Mouse (Mus musculus) frontal cortex, adult 2 months (tissue): ENCODE data around the gene Zscan29. TPM values are rescaled to one million over a fixed set of nuclear protein-coding genes. Genes with fewer than 3 reads are reported as not detected.
"Not testable (repeated sequence)": the region's sequence is repeated elsewhere in the genome, so short reads cannot be mapped to it uniquely, and the experiment has no call there.

Experiments used
- DNase-seq, 2 experiments: peaks; one replicate each; pipeline ENCODE4 v3.0.0; 2022; ENCODE audit warnings: low spot score in 1 of 2; ENCODE audit errors: extremely low spot score in 1 of 2
- polyA plus RNA-seq: library from polyadenylated mRNA; depleted of rRNA; stranded (reverse); fragments of >200 nt; gene quantifications from 2 replicates; pipeline ENCODE4 v1.2.3, GENCODE M21; 2012; rRNA removed

Gene Zscan29
- polyA plus RNA-seq, 1 experiment: 4.0 TPM

DNA sequence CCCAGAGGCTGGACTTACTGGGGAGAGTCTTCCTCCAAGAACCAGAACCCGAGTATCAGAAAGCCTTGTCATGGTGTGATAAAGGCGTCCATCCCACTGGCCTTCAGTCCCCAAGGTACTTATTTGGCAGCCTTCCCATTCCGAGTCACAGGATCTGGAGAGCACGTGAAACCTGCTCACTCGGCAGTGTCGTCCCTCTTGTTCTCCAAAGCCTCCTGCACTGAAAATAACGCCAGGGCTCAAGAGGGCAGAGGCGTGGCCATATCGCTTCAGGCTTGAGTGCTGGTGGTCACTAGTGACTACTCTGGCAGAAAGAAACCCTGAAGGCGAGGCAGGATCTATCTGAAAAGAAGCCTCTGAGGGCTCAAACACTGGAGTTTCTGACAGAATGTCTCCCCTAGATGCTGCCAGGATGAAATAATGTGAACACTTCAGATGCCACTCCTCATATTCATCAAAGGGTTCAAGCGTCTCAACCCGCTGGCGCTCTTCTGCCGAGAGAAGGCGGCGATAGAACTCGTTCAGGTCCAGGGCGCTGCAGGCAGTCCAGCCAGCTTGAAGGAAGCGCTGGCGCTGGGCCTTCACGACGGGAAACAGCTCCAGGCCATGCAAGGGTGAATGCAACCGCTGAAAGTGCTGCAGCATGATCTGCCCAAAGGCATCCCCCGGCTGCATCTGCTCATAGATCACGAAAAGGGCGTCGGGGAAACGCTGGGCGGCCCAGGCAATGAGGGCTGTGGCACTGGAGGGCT is 31.5 kb downstream of the Zscan29 start:
- no peak for DNase-seq

DNA sequence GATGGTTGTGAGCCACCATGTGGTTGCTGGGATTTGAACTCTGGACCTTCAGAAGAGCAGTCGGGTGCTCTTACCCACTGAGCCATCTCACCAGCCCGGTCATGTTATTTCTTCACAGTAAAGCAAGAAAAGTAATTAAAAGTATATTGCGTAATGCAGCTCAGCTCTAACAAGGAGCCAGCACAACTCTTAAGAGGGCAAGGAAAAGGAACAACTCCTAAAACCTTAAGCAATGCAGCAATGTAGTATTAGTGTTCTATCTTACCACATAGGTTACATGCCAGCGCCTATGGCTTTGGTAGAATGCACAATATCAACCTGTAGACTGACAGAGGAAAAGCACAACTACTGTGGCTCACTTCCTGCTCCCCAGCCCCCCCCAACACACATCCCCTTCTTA is 33.6 kb downstream of the Zscan29 start:
- DNase-seq: no peak

DNA sequence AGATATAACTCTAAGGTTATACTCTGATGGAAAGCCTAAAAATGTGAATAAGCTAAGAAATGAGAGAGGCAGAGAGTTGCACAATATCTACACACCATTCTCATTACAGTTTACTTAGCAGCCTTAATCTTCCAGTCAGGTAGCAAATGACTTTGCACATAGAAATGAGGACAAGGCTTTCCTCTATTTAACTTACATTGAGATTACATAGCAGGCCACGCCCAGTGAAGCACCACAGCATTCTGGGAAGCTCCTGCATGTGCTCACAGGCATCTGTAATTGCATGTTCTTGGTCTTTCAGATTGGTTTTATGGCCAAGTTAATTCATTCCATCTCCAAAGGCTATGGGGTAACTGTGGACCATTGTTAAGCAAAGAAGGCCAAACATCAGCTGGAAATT is 38.1 kb downstream of the Zscan29 start:
- DNase-seq: no peak

DNA sequence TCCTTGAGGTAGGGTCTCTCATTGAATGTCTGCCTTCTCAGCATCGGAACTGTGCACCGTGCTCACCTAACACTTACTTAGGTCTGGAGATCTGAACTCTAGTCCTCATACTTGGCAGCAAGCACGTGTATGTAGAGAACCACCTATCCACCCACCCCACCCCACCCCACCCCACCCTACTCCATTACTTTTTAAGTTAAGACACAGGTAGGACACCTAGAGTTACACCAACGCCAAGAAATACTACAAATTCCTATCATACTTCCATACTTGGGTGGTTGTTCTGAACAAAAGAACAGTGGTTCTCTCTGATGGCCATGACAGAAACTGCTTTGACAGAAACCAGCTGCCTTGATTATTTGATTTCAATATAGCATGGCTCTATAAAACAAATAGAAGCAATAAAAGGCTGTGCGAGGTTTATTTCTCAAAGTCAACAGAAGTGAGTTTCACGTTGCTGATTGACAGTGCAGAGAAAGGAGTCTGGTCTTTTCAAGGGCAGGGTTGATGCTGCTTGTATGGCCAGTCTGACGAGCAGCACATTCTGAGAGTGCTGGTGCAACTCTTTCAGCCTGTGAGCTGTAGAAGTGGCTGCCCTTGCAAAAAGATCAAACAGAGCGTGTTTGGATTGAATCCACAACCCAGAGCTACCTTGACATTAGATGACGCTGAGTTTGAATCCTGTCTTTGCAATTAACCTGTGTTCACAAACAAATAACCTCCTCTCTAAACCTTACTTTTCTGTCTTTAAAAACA is 41.9 kb downstream of the Zscan29 start:
- no peak for DNase-seq

DNA sequence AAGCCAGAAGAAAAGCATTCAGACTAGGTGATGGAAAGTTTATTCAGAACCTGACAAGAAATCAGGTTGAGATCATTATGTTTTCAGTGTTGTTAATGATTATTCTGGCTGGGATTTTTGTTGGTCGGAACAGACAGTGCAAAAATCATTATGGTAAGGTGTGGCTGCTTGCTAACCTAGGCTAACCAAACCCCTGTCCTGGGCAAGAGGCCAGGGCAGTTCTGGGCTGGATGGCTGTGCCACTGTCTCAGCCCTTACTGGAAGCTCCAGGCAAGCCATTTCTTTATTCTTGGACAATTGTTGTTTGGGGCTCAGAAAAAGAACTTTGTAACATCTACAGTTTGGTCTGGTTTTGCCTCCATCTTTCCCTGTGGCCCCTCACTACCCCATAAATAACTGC is 43.4 kb downstream of the Zscan29 start:
- no peak for DNase-seq

DNA sequence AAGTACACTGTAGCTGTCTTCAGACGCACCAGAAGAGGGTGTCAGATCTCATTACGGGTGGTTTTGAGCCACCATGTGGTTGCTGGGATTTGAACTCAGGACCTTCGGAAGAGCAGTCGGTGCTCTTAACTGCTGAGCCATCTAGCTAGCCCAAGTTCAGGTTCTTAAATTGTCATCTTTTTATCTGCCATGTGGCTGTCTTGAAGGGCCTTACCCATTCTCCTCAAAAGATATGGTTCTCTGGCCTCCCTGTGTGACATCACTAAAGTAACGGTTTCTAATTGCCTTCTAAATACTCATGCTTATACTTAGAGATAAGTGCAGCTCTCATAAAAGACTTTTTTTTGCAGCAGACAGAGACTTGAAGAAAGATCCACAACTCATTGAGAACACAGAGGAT is 44.6 kb downstream of the Zscan29 start:
- DNase-seq: not testable (repeated sequence)

DNA sequence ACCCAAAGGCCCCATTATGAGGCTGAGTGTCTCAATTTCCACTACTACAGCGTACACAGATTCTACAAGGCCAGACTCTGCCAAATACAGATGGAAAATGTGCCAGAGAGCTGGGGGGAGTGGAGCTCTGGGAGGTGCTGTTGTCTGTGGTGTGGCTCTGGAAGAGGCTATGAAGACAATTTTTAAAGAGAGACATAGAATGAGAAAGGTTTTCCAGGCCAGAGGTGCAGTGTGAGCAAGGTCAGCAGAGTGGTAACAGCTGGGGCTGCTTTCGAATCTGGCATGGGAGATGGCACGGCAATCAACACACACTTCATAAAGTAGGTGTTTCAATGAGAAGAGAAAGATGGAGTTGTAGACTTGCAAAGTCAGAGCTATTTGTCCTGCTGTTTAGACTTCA is 51.7 kb downstream of the Zscan29 start:
- no peak for DNase-seq

DNA sequence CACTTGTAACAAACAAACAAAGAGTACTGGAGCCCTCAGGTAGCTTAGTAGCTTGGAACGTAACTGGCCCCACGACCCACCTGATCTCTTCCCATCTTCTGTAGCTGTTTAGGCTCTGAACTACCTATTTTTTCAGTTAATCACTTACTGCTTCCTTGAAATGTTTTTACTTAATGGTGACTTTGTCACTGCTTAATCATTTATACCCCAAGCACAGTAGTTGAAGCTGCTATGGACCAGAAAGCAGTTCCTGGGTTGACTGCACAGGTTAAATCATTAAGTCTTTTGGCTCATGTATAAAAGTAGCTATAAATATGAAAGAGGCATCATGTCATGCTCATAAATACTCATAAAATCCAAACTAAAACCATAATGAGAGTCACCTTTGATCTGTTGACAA is 55.5 kb downstream of the Zscan29 start:
- no peak for DNase-seq

DNA sequence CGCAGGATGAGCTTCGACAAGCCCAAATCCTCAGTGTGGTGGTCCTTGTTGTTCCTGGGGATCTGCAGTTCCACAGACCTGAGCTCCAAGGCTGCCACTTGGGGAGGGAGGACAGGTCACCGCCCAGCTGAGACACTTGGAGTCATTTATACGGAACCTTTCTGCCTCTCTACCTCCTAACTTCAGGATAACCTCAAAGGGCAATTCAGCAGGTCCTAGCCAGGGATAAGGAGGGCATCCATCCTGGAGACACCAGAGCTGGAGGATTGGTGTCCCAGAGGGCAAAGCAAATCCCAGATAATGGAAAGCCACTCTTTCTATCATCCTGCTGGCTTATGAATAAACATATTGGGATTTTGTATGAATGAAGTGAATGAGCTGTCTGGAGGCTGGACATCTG is 61.2 kb downstream of the Zscan29 start, which contains the start of gene Tgm7:
Gene Tgm7, minus strand, starts transcription at position 101 of the 400 bp plus-strand sequence.
- no peak for DNase-seq

Other genes with a start within 250 kb of the Zscan29 start
- gene Ubr1, start 200.4 kb downstream of the Zscan29 start, polyA plus RNA-seq: 18.2 and 21.0 TPM in 2 replicates
- gene Tmem62, start 194.1 kb downstream of the Zscan29 start, polyA plus RNA-seq: 28.1 and 29.7 TPM in 2 replicates
- gene Ccndbp1, start 162.7 kb downstream of the Zscan29 start, polyA plus RNA-seq: 74.6 and 83.2 TPM in 2 replicates
- not detected in 2 replicates for gene Epb42, start 134.1 kb downstream of the Zscan29 start, polyA plus RNA-seq
- 0.04 TPM in 2 replicates for gene Tgm5, start 85.3 kb downstream of the Zscan29 start, polyA plus RNA-seq
- 0.69 and 0.78 TPM in 2 replicates for gene Tgm7, start 61.3 kb downstream of the Zscan29 start, polyA plus RNA-seq
- 21.2 and 22.5 TPM in 2 replicates for gene Adal, start 30.7 kb downstream of the Zscan29 start, polyA plus RNA-seq
- 5.1 and 6.1 TPM in 2 replicates for gene Lcmt2, start 30.5 kb downstream of the Zscan29 start, polyA plus RNA-seq
- gene Tubgcp4, start 471 bp downstream of the Zscan29 start, polyA plus RNA-seq: 32.1 and 34.7 TPM in 2 replicates
- 77.5 and 90.7 TPM in 2 replicates for gene Trp53bp1, start 100.3 kb upstream of the Zscan29 start, polyA plus RNA-seq
- gene Map1a, start 118.5 kb upstream of the Zscan29 start, polyA plus RNA-seq: 212 and 218 TPM in 2 replicates
- gene Ppip5k1, start 184.3 kb upstream of the Zscan29 start, polyA plus RNA-seq: 96.5 and 104 TPM in 2 replicates
- 224 and 248 TPM in 2 replicates for gene Ckmt1, start 186.6 kb upstream of the Zscan29 start, polyA plus RNA-seq
- gene Strc, start 216.0 kb upstream of the Zscan29 start, polyA plus RNA-seq: 0.78 and 0.88 TPM in 2 replicates
- 102 TPM in 2 replicates for gene Pdia3, start 242.7 kb upstream of the Zscan29 start, polyA plus RNA-seq
- 8.4 and 8.6 TPM in 2 replicates for gene Catsper2, start 242.7 kb upstream of the Zscan29 start, polyA plus RNA-seq